Mouse (Mus musculus) hindbrain, embryonic 12.5 days (tissue): ENCODE data around the gene Dhrs13. TPM values are rescaled to one million over a fixed set of nuclear protein-coding genes. Genes with fewer than 3 reads are reported as not detected.

Experiments
- ATAC-seq: fragments of 200-750 bp; cut with Nextera tagmentation; 2 replicates; pipeline ENCODE4 v1.8.0; 2017; ENCODE audit warnings: moderate TSS enrichment; ENCODE audit not compliant: low FRiP score
- H3K27ac ChIP-seq: fragments of 300-500 bp; sonication (generic); 2 replicates; pipeline ENCODE4 v1.5.1; 2016; ENCODE audit warnings: mild to moderate bottlenecking
- H3K27me3 ChIP-seq: fragments of 300-500 bp; sonication (generic); 2 replicates; pipeline ENCODE4 v1.6.1; 2016; ENCODE audit warnings: mild to moderate bottlenecking
- H3K36me3 ChIP-seq: fragments of 300-500 bp; sonication (generic); 2 replicates; pipeline ENCODE4 v1.6.1; 2016; ENCODE audit warnings: mild to moderate bottlenecking
- H3K4me1 ChIP-seq: fragments of 300-500 bp; sonication (generic); 2 replicates; pipeline ENCODE4 v1.6.1; 2016
- H3K4me2 ChIP-seq: fragments of 300-500 bp; sonication (generic); replicated peaks from 2 replicates; pipeline ENCODE4 v1.6.1; 2016; ENCODE audit warnings: mild to moderate bottlenecking
- H3K4me3 ChIP-seq: fragments of 300-500 bp; sonication (generic); 2 replicates; pipeline ENCODE4 v1.5.1; 2016; ENCODE audit warnings: mild to moderate bottlenecking
- H3K9ac ChIP-seq: fragments of 300-500 bp; sonication (generic); 2 replicates; pipeline ENCODE4 v1.6.1; 2016; ENCODE audit warnings: mild to moderate bottlenecking, moderate library complexity
- H3K9me3 ChIP-seq: fragments of 300-500 bp; sonication (generic); replicated peaks from 2 replicates; pipeline ENCODE4 v1.6.1; 2016; ENCODE audit warnings: mild to moderate bottlenecking
- whole genome bisulfite sequencing: fragments of 180-500 bp; shearing (Covaris S2); methylation state at CpG from one replicate; pipeline ENCODE4 v1.1.7; 2016; 5-methylcytosine and 5-hydroxymethylcytosine counted together
- microRNA counts: library from miRNA; unstranded; fragments of <30 nt; microRNA quantifications from one replicate; lab custom pipeline; 2017
- microRNA-seq: library from miRNA; unstranded; fragments of <30 nt; microRNA quantifications from one replicate; pipeline ENCODE4, GENCODE M21; 2017
- polyA plus RNA-seq: library from polyadenylated mRNA; unstranded; fragments of >200 nt; fragmentation: Nextera tagmentation; extraction: Ambion mirVana; gene quantifications from 2 replicates; pipeline ENCODE4 v1.2.1, GENCODE M21; 2016

Gene Dhrs13
- polyA plus RNA-seq, 1 experiment from 2014 or later: 24.2 TPM

- no peak overlapping the region for H3K4me2 ChIP-seq
- H3K36me3 ChIP-seq: peaks cover 54% of the 10 kb centered on the region
- no peak overlapping the region for H3K27ac ChIP-seq
- 92% methylated on average over 4 of the region's 4 CpGs for WGBS
- no peak for ATAC-seq
- peaks cover 7% of the 10 kb centered on the region for H3K4me1 ChIP-seq
- no peak overlapping the region for H3K4me3 ChIP-seq
- no peaks in the 10 kb centered on the region for H3K9me3 ChIP-seq
- H3K27me3 ChIP-seq: no peaks in the 10 kb centered on the region
- H3K9ac ChIP-seq: no peak overlapping the region
These were observed 42.6 kb downstream of the Dhrs13 start for GRCm38 (mm10) chr11:78074666-78075065.

- peak within 1 kb of the TSS; percentile 77 for H3K4me2 ChIP-seq
- 0 out of 2 replicates have a peak, but pooled peaks cover 3% of the 10 kb centered on the region for H3K27me3 ChIP-seq
- peak; percentile 89 for ATAC-seq
- H3K4me3 ChIP-seq: peak within 1 kb of the TSS; percentile 86
- H3K36me3 ChIP-seq: peaks cover 22% of the 10 kb centered on the region
- H3K27ac ChIP-seq: peak within 1 kb of the TSS; percentile 69
- peaks cover 8% of the 10 kb centered on the region for H3K4me1 ChIP-seq
- 2% methylated on average over 42 of the region's 42 CpGs for WGBS
- no peaks in the 10 kb centered on the region for H3K9me3 ChIP-seq
- H3K9ac ChIP-seq: peak within 1 kb of the TSS; percentile 85
These were observed 48.2 kb downstream of the Dhrs13 start, which contains the start of gene Eral1 for GRCm38 (mm10) chr11:78079961-78080921. Gene Eral1, minus strand, starts transcription at chr11:78080383.

DNA sequence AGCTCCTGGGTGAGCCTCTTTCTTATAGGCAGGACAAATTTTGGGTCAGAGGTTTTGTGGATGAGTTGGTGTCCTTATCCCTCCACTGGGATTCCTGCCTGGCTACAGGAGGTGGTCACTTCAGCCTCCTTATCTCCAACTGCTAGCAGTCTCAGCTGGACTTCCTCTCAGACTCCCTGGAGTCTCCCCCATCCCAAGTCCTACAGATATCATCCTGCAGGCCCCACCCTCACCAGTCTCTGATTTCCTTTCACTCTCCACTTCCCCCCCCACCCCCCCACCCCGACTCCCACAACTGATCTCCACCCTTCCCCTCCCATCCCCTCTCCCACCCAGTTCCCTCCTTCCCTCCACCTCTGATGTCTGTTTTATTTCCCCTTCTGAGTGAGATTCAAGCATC is 51.5 kb downstream of the Dhrs13 start:
- Histone ChIP-seq H3K36me3 (no peaks in the 10 kb centered on the region), H3K4me1 (peaks cover 8% of the 10 kb centered on the region)

DNA sequence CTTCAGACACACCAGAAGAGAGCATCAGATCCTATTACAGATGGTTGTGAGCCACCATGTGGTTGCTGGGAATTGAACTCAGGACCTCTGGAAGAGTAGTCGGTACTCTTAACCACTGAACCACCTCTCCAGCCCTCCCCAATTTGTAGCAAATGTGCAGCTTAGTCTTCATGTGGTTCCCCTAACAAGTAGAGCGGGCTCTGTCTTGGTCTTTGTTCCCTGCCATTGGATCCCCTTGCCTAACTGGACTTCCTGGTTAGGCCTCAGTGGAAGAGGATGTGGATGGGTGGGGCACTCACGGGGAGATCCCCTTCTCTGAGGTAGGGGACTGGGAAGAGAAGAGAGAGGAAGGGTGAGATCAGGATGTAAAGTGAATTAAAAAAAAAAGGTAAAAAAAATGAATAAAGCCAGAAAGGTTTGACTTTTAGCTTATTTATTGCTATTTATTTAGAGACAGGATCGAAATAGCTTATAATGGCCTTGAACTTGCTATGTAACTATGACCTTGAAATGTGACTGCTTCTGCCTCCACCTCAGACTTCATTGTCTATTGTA is 54.9 kb downstream of the Dhrs13 start:
- Histone ChIP-seq H3K4me3 (no peak overlapping the region), H3K27ac (no peak overlapping the region), H3K4me2 (no peak overlapping the region), H3K27me3 (0 out of 2 replicates have a peak, but pooled peaks cover 7% of the 10 kb centered on the region), H3K9me3 (no peaks in the 10 kb centered on the region), H3K9ac (no peak overlapping the region), H3K4me1 (no peaks in the 10 kb centered on the region), H3K36me3 (no peaks in the 10 kb centered on the region)
- 81% methylated on average over 4 of the region's 4 CpGs for WGBS
- no peak for ATAC-seq

More for the DNA sequence above, 51.5 kb downstream of the Dhrs13 start:
- Histone ChIP-seq H3K9ac (no peak overlapping the region), H3K9me3 (no peaks in the 10 kb centered on the region), H3K27ac (no peak overlapping the region), H3K4me3 (no peak overlapping the region), H3K27me3 (0 out of 2 replicates have a peak, but pooled peaks cover 3% of the 10 kb centered on the region), H3K4me2 (no peak overlapping the region)
- no peak for ATAC-seq
- WGBS: 25% methylated on average over 1 of the region's 1 CpGs

MicroRNAs encoded within 50 kb of the gene (microRNA counts, 519-probe panel; counts per million panel counts)
- microRNA mmu-miR-144 (lab: Ali Mortazavi, UCI): 1,539 counts per million, percentile 60 among the panel's probes with 10 or more counts
- 2,939 counts per million, percentile 69 among the panel's probes with 10 or more counts for microRNA mmu-miR-451 (lab: Ali Mortazavi, UCI)

Small RNAs within 50 kb of the gene (microRNA-seq; reads per million reads assigned to microRNA genes)
- 24.7 reads per million, percentile 30 among the genes with 10 or more reads in this experiment for gene Mir144
- not detected for gene Mir451a
- gene Mir451b: not detected

Other genes starting within 250 kb of the Dhrs13 start
- gene Gm10277, start 244.5 kb upstream of the Dhrs13 start, polyA plus RNA-seq: 2.7 and 2.9 TPM in 2 replicates
- 5.0 and 7.1 TPM in 2 replicates for gene Pipox, start 138.2 kb upstream of the Dhrs13 start, polyA plus RNA-seq
- 47.3 and 48.7 TPM in 2 replicates for gene Sez6, start 101.5 kb upstream of the Dhrs13 start, polyA plus RNA-seq
- gene Phf12, start 49.5 kb upstream of the Dhrs13 start, polyA plus RNA-seq: 30.6 and 30.7 TPM in 2 replicates
- gene Flot2, start 5.7 kb downstream of the Dhrs13 start, polyA plus RNA-seq: 65.2 and 73.2 TPM in 2 replicates
- gene Eral1, start 48.1 kb downstream of the Dhrs13 start, polyA plus RNA-seq: 31.5 and 31.8 TPM in 2 replicates
- gene Fam222b, start 62.4 kb downstream of the Dhrs13 start, polyA plus RNA-seq: 24.3 and 28.0 TPM in 2 replicates
- 149 and 152 TPM in 2 replicates for gene Traf4, start 133.3 kb downstream of the Dhrs13 start, polyA plus RNA-seq
- 10.7 and 12.9 TPM in 2 replicates for gene Nek8, start 144.4 kb downstream of the Dhrs13 start, polyA plus RNA-seq
- gene Tlcd1, start 144.4 kb downstream of the Dhrs13 start, polyA plus RNA-seq: 9.4 and 10.2 TPM in 2 replicates
- gene Rpl23a, start 151.3 kb downstream of the Dhrs13 start, polyA plus RNA-seq: 894 and 983 TPM in 2 replicates
- 75.2 and 81.0 TPM in 2 replicates for gene Rab34, start 156.2 kb downstream of the Dhrs13 start, polyA plus RNA-seq
- gene Proca1, start 161.1 kb downstream of the Dhrs13 start, polyA plus RNA-seq: 2.8 and 3.0 TPM in 2 replicates
- 55.2 and 58.0 TPM in 2 replicates for gene Sdf2, start 213.5 kb downstream of the Dhrs13 start, polyA plus RNA-seq
- 39.9 and 44.1 TPM in 2 replicates for gene Supt6, start 213.7 kb downstream of the Dhrs13 start, polyA plus RNA-seq
- gene 2610507B11Rik, start 229.5 kb downstream of the Dhrs13 start, polyA plus RNA-seq: 80.4 and 80.7 TPM in 2 replicates